Mouse (Mus musculus): ENCODE measurements at regions not wholly inside any gene's neighbourhood (a gene's known extent, or its start where the extent isn't known, plus 50 kb on each side); places are given as distances from the start of the nearest gene placed in this dataset.

DNA sequence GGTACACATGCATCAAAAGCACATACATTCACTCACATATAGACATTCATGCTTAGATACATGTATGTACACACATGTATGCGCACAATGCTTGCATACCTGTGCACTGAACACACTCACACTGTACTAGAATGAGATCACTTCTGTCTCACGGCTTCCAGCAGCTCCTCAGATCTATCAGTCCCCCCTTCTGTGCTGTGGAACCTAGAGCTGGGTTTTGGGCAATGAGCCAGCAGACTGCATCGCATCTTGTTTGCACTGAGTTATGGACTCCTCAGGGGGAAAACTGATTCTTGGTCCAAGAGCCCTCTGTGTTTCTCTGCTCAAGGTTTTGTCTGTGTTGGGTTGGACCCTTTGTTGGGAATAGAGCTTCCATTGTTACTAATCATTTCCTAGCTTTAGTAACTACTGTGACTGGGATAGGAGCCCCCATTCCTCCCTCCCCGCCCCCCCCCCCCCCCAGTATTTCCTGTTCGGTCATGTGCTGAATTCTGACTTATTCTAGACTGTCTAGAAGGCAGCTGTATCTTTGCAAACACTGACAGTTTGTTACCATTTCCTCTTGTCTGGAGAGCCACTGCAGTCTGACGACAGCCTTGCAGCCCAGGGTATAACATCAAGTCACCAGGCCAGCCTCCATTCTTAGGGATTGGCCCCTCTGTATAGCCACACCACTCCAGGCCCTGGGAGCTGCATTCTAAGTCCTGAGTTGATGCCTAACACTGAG is 101.3 kb downstream of the Tpra1 start:
- TF ChIP-seq CTCF (IDR thresholded peaks at IDR 0.05; ENCODE audit: insufficient read depth, low read length) (no peak), POLR2A (IDR thresholded peaks at IDR 0.05; ENCODE audit: borderline replicate concordance, extremely low read depth, low read depth, low read length) (no peak)
